Mouse (Mus musculus) megakaryocyte, embryonic 14.5 days (primary cell): Measurements from ENCODE around the gene Adk.

Experiments used
- FLI1 ChIP-seq: IDR thresholded peaks from 2 replicates; pipeline ENCODE4 v1.6.1; 2012; ENCODE audit warnings: low read length, inconsistent platforms, mixed read lengths
- GATA1 ChIP-seq: IDR thresholded peaks from 3 replicates; pipeline ENCODE4 v1.6.1; 2012; ENCODE audit warnings: mixed read lengths, low read length, inconsistent platforms, borderline replicate concordance

- TF ChIP-seq GATA1 (no peak), FLI1 (no peak)
These were observed 23.2 kb upstream of the Adk start for GRCm38 (mm10) chr14:21029025-21029659.
